Mouse (Mus musculus) heart, embryonic 10.5 days (tissue): ENCODE data around the gene Crebzf. TPM values are rescaled to one million over a fixed set of nuclear protein-coding genes. Genes with fewer than 3 reads are reported as not detected.

ENCODE experiments used
- DNase-seq: peaks from one replicate; pipeline ENCODE4 v3.0.0-alpha.2; 2017; ENCODE audit warnings: low spot score
- H3K27ac ChIP-seq: fragments of 300-500 bp; sonication (generic); 2 replicates; pipeline ENCODE4 v1.5.1; 2016; ENCODE audit warnings: mild to moderate bottlenecking
- H3K27me3 ChIP-seq: fragments of 300-500 bp; sonication (generic); 2 replicates; pipeline ENCODE4 v1.6.1; 2016; ENCODE audit warnings: mild to moderate bottlenecking; ENCODE audit not compliant: poor library complexity, insufficient read depth, severe bottlenecking
- H3K36me3 ChIP-seq: fragments of 300-500 bp; sonication (generic); 2 replicates; pipeline ENCODE4 v1.6.1; 2016; ENCODE audit warnings: mild to moderate bottlenecking, moderate library complexity
- H3K4me1 ChIP-seq: fragments of 300-500 bp; sonication (generic); 2 replicates; pipeline ENCODE4 v1.6.1; 2016; ENCODE audit warnings: mild to moderate bottlenecking
- H3K4me3 ChIP-seq: fragments of 300-500 bp; sonication (generic); 2 replicates; pipeline ENCODE4 v1.5.1; 2016; ENCODE audit warnings: mild to moderate bottlenecking, moderate library complexity
- H3K9me3 ChIP-seq: fragments of 300-500 bp; sonication (generic); 2 replicates; pipeline ENCODE4 v1.6.1; 2016; ENCODE audit warnings: mild to moderate bottlenecking, moderate library complexity
- WGBS: fragments of 180-500 bp; shearing (Covaris S2); methylation state at CpG from one replicate; pipeline ENCODE4 v1.1.7; 2016; 5-methylcytosine and 5-hydroxymethylcytosine counted together
- polyA plus RNA-seq: library from polyadenylated mRNA; unstranded; fragments of >200 nt; fragmentation: Nextera tagmentation; extraction: Ambion mirVana; gene quantifications from 2 replicates; pipeline ENCODE4 v1.2.1, GENCODE M21; 2016

The Crebzf gene
- polyA plus RNA-seq, result 16.2 and 24.9 TPM in 2 replicates

DNA sequence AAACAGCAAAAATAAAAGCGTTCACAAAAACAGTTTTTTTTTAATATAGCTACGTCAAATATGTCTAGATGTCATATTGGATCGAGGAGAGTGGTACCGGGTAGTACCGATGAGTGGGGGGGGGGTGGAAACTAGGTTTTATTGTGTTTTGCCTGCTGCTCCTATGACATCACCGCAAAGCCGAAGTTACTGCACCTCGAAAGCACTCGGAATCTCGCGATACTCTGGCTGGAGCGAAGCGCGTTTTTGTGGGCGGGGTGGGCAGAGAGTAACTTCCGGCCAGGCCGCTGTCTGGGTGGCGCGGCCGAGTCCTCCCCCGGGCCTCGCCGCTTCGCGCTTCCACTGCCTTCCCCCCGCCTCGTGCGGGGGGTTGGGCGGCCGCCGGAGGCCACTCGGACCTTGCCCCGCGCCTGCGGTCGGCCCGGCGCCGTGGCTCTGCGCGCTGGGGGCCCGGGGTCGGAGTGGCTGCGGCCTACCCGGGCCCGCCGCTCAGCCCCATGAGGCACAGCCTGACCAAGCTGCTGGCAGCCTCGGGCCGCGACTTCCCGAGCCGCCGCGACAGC lies at the start of gene Crebzf:
Gene Crebzf (plus strand): TSS at position 212 of the 563 bp plus-strand sequence.
- H3K27ac ChIP-seq, result peak within 1 kb of the TSS; percentile 100
- H3K36me3 ChIP-seq, result peaks cover 6% of the 10 kb centered on the region; the same call in 1 of the 2 replicates
- peak within 1 kb of the TSS; percentile 97 for H3K4me3 ChIP-seq
- WGBS, result under 1% methylated on average over 54 of the region's 54 CpGs
- no peaks in the 10 kb centered on the region for H3K9me3 ChIP-seq
- peak; percentile 97 for DNase-seq
- H3K27me3 ChIP-seq, result no peaks in the 10 kb centered on the region
- H3K4me1 ChIP-seq, result no peaks in the 10 kb centered on the region

DNA sequence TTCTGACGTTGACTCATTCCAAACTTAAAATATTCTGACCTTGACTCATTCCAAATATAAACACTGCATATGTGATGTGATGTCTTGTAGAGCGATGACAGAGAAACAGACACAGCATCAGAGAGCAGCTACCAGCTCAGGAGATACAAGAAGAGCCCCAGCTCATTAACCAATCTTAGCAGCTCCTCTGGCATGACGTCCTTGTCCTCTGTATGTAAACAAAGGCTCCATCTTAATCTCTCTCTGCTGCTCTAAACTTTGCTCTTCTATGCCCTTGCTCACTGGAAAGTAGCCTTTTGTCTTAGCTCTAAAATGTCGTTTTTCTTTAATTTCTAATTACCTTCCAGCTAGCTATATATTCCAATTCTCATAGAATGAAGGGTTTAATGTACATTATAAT lies 47.5 kb upstream of the Crebzf start:
- Histone ChIP-seq H3K36me3 (no peaks in the 10 kb centered on the region), H3K4me3 (no peak overlapping the region), H3K4me1 (peaks cover 15% of the 10 kb centered on the region), H3K9me3 (no peaks in the 10 kb centered on the region), H3K27me3 (no peaks in the 10 kb centered on the region), H3K27ac (no peak overlapping the region)
- WGBS, result 35% methylated on average over 4 of the region's 4 CpGs
- no peak for DNase-seq

DNA sequence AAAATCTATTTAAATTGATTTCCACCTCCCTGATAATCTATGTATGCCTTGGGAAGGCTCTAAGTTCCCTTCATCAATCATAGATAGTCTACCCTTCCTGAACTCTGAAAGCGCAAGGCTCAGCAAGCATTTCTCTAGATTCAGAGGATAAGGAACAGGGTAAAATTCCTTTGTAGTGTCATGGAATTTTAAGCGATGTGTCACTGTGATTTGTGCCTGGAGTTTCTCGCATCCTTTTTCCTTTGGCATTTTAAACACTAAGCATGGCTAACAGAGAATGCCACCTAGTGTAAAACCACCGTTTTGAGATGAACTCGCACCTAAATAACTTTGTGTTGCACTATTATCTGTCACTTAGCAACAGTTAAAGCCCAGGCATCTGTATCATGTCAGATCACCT lies 46.6 kb upstream of the Crebzf start:
- peaks cover 15% of the 10 kb centered on the region for H3K4me1 ChIP-seq
- H3K4me3 ChIP-seq, result no peak overlapping the region
- 51% methylated on average over 5 of the region's 5 CpGs for WGBS
- H3K9me3 ChIP-seq, result no peaks in the 10 kb centered on the region
- H3K27ac ChIP-seq, result no peak overlapping the region
- no peak for DNase-seq
- no peaks in the 10 kb centered on the region for H3K27me3 ChIP-seq
- no peaks in the 10 kb centered on the region for H3K36me3 ChIP-seq

DNA sequence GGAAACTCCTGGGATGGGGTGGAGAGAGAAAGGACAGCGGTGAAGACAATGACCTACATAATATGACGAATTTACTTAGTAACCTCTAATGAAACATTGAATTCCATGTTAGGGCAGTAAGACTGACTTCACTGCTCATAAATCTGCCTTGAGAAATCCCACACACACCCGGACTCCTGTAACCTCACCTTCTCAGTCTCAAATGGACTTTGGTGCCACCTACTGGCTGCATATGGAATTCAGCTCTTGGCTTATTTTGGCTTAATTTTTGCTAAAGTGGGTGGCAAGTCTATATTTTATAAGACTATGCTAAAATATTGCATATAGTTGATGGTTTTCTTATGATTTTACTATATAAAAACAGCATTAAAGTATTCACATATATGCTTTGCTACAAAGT lies 32.6 kb upstream of the Crebzf start:
- Histone ChIP-seq H3K4me3 (no peak overlapping the region), H3K27ac (no peak overlapping the region), H3K4me1 (no peaks in the 10 kb centered on the region), H3K27me3 (no peaks in the 10 kb centered on the region), H3K36me3 (no peaks in the 10 kb centered on the region), H3K9me3 (no peaks in the 10 kb centered on the region)
- 40% methylated on average over 3 of the region's 3 CpGs for WGBS
- DNase-seq, result no peak

DNA sequence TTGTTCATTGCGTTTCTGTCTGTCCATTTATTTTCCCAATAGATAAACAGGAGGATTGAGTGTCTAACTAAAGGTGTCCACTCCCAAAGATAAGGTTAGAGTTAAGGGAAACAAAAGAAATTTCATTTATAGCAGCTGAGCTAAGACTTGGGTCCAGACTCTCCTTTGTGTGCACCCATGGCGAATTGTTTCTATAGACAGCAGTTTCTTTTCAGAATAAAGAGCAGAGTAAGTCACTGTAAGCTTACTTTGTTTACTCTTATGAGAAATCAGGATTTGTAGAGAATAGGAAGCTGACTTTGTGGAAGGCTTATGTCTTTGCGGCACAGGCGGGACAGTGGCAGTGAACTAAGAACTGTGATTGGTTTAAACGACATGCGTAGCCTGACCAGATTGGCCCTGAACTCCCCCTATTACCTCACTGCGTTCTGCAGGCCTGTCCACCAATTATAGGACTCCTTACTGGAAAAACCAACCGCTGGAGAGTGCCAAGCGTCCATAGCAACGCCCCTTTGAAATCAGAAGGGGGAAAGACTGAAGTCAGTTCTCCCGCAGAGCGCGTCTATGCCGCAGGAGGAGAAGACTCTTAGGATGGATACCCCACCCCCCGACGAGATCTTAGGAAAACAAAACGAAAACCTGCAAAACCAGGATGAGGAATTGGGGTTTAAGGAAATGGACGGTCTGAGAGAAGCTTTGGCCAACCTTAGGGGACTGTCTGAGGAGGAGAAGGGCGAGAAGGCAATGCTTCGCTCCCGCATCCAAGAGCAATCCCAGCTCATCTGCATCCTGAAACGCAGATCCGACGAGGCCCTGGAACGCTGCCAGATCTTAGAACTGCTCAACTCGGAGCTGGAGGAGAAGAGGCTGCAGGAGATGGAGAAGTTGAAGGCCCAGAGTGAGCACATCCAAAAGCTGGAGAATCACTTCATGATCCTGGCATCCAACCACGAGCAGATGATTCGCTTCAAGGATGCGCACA lies 16.2 kb upstream of the Crebzf start, which contains the start of gene Ccdc89:
Gene Ccdc89 (plus strand): TSS at position 558 of the 982 bp plus-strand sequence.
- Histone ChIP-seq H3K4me1 (peaks cover 9% of the 10 kb centered on the region), H3K4me3 (peak within 1 kb of the TSS; percentile 58), H3K36me3 (no peaks in the 10 kb centered on the region), H3K9me3 (no peaks in the 10 kb centered on the region), H3K27me3 (no peaks in the 10 kb centered on the region), H3K27ac (peak within 1 kb of the TSS; percentile 69; the same call in 1 of the 2 replicates)
- DNase-seq, result peak; percentile 91
- 15% methylated on average over 29 of the region's 29 CpGs for WGBS

DNA sequence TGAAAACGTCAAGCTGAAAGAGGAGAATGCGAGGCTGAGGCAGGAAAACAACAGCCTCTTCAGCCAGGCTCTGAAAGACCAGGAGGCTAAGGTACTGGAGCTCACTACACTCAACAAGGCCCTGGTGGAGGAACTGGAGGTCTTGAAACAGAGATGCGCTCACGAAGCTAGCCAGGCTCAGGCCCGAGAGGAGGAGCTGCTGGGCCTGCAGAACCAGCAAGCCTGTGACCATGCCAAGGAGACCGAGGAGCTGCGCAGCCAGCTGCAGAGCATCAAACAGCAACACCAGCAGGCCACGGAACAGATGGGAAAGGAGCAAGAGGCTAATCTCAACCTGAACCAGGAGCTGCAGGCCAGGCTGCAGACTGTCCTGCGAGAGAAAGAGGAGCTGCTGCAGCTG lies 15.5 kb upstream of the Crebzf start:
- Histone ChIP-seq H3K27me3 (no peaks in the 10 kb centered on the region), H3K36me3 (no peaks in the 10 kb centered on the region), H3K9me3 (no peaks in the 10 kb centered on the region), H3K4me3 (peak overlapping the region; percentile 58), H3K27ac (no peak overlapping the region), H3K4me1 (peaks cover 9% of the 10 kb centered on the region)
- no peak for DNase-seq
- WGBS, result 48% methylated on average over 9 of the region's 9 CpGs

DNA sequence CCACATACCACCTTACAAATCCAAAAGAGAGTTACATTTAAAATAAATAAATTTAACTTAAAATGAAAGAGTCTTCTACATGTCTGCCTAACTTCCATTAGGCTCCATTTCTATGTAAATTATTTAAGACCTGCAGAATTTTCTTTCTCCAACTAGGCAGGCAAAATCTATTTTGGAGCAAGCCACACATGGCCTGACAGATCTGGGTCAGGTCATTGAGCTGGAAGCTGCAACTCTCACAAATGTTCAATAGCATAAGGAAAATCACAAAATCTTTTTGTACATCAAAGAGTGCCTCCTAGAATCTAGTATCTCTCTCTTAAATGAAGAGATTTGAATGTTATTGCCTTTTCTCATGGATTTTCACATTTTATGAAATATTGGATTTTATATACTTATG lies 10.3 kb upstream of the Crebzf start:
- H3K4me1 ChIP-seq, result peaks cover 1% of the 10 kb centered on the region
- DNase-seq, result no peak
- no peaks in the 10 kb centered on the region for H3K9me3 ChIP-seq
- no peak overlapping the region for H3K4me3 ChIP-seq
- H3K27me3 ChIP-seq, result no peaks in the 10 kb centered on the region
- H3K27ac ChIP-seq, result no peak overlapping the region
- H3K36me3 ChIP-seq, result no peaks in the 10 kb centered on the region

DNA sequence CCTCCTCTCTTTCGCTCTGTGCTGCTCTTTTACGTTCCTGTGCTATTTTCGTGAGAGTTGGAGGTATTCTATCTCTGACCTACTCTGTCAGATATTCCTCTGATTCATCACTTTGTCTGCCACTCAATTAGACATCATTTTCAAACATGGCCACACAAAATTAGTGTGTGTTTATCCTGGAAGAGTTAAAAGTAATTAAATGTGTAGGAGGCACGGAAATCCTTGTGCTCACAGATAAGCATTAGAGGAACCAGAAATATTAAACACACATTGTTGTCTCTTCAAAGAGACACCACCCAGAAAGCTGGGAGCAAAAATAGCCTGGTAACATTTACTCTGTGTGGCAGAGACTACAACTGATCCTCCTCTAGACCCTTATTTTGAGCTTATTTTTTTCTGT lies 2.5 kb upstream of the Crebzf start:
- Histone ChIP-seq H3K27ac (no peak overlapping the region), H3K27me3 (no peaks in the 10 kb centered on the region), H3K36me3 (no peaks in the 10 kb centered on the region), H3K4me1 (no peaks in the 10 kb centered on the region), H3K9me3 (no peaks in the 10 kb centered on the region), H3K4me3 (no peak overlapping the region)
- no peak for DNase-seq
- 85% methylated on average over 4 of the region's 4 CpGs for WGBS

DNA sequence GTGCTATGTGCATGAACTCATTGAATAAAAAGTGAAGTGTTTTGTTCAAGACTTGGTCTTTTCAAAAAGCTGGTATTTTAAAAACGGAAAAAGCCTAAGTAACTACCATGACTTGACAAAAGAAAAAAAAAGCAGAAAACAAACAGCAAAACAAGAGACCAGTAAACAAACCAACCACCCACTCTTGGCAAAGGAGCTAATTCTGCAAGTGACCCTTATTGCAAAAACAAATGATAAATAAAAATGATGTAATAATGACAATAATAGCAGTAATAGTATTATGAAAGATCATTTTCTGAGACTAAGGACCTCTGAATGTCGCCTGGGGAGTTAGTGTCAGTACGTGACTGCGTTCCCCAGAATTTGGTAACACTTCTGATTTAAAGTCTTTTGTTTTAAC lies 459 bp upstream of the Crebzf start:
- Histone ChIP-seq H3K4me3 (peak overlapping the region; percentile 97), H3K9me3 (no peaks in the 10 kb centered on the region), H3K27me3 (no peaks in the 10 kb centered on the region), H3K27ac (peak overlapping the region; percentile 100), H3K4me1 (no peaks in the 10 kb centered on the region), H3K36me3 (peaks cover 1% of the 10 kb centered on the region; the same call in 1 of the 2 replicates)
- WGBS, result 11% methylated on average over 4 of the region's 4 CpGs
- no peak for DNase-seq

DNA sequence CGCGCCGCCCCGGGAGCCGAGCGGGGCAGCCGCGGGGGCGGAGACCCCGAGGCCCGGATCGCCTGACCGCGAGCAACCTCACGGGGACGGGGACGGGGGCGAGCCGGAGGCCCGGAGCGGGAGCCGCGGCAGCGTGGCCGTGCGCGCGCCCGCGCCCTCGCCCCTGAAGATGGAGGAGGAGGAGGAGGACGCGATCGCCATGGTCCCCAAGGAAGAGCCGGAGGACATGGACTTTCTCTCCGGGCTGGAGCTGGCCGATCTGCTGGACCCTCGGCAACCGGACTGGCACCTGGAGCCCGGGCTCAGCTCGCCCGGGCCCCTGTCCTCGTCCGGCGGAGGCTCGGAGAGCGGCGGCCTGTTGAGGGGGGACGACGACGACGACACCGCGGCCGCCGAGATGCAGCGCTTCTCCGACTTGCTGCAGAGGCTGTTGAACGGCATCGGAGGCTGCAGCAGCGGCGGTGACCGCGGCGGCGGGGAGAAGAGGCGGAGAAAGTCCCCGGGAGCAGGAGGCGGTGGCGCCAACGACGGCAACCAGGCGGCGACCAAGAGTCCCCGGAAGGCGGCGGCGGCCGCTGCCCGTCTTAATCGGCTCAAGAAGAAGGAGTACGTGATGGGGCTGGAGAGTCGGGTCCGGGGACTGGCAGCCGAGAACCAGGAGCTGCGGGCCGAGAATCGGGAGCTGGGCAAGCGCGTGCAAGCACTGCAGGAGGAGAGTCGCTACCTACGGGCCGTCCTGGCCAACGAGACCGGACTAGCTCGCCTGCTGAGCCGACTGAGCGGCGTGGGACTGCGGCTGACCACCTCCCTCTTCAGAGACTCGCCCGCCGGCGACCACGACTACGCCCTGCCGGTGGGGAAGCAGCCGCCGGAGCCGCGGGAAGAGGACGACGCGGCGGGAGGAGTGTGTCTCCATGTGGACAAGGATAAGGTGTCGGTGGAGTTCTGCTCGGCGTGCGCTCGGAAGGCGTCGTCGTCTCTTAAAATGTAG lies 867 bp downstream of the Crebzf start:
- peak overlapping the region; percentile 100 for H3K27ac ChIP-seq
- WGBS, result under 1% methylated on average over 123 of the region's 123 CpGs
- H3K36me3 ChIP-seq, result peaks cover 12% of the 10 kb centered on the region; the same call in 1 of the 2 replicates
- no peaks in the 10 kb centered on the region for H3K4me1 ChIP-seq
- H3K27me3 ChIP-seq, result no peaks in the 10 kb centered on the region
- no peaks in the 10 kb centered on the region for H3K9me3 ChIP-seq
- DNase-seq, result peak; percentile 84
- peak overlapping the region; percentile 97 for H3K4me3 ChIP-seq

DNA sequence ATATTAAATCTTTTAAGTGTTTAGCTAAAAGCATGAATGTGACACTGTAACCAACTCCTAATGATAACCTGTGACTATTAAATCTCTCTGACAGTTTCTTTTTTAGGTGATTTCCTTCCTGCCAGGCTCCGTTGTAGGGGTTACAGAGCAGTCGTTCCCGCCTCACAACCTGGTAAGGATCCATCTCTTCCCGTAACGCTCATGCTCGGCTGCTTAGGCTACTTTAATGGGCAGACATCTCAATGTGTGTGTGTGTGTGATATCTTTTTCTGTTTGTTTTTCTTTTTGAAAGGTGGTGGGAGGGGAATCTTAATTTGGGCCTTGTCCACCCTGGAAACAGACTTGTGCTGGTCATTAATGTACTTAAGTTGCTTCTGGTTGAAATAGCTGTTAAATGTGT lies 1.7 kb downstream of the Crebzf start:
- H3K9me3 ChIP-seq, result no peaks in the 10 kb centered on the region
- no peaks in the 10 kb centered on the region for H3K27me3 ChIP-seq
- peaks cover 17% of the 10 kb centered on the region for H3K36me3 ChIP-seq
- WGBS, result 1% methylated on average over 6 of the region's 6 CpGs
- no peak for DNase-seq
- no peaks in the 10 kb centered on the region for H3K4me1 ChIP-seq
- peak overlapping the region; percentile 100 for H3K27ac ChIP-seq
- peak overlapping the region; percentile 97 for H3K4me3 ChIP-seq

DNA sequence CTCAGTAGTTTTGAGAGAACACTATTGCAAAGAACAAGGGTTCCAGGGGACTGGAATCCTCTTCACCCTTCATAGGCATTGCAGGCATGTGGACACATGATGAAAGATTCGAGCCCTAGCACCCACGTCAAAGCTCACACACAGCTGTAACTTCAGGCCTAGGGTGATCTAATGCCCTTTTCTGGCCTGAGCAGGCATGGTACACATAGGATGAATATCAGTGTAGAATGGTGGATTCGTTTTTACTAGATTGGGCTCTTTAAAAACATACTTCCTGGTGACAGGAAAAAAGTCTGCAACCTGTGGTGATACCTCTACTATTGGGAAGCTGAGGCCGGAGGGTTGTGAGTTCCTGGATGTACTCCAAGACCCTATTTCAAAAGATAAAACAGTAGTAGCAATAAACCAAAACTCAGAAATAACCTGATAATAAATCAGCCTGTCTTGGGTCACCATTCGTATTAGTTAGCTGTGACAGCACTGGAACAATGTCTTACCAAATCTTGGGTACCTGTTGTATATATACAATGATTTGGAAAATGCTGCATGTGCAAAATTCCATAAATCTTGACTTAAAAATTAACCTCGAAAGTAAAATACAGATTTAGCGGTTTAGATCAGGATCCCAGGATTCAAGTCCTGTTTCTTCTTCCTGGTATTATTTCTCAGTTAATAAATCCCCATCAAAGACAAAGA lies 13.8 kb downstream of the Crebzf start:
- WGBS, result 34% methylated on average over 7 of the region's 7 CpGs
- no peak for DNase-seq
- H3K4me3 ChIP-seq, result peak overlapping the region; percentile 84
- 0 out of 2 replicates have a peak, but pooled peaks cover 7% of the 10 kb centered on the region for H3K4me1 ChIP-seq
- no peaks in the 10 kb centered on the region for H3K9me3 ChIP-seq
- H3K27me3 ChIP-seq, result 0 out of 2 replicates have a peak, but pooled peaks cover 4% of the 10 kb centered on the region
- peak overlapping the region; percentile 94; the same call in 1 of the 2 replicates for H3K27ac ChIP-seq
- peaks cover 26% of the 10 kb centered on the region; the same call in 1 of the 2 replicates for H3K36me3 ChIP-seq
